Mouse (Mus musculus) bone marrow, adult 2 months (tissue): ENCODE results near the gene Sema4a.

Experiments used
- CTCF ChIP-seq: fragments of 200-500 bp; IDR thresholded peaks from 2 replicates; pipeline ENCODE4 v1.5.1; 2011; ENCODE audit warnings: low read length, control low read depth; ENCODE audit not compliant: control insufficient read depth, insufficient read depth
- POLR2A ChIP-seq: fragments of 200-500 bp; IDR thresholded peaks from 2 replicates; pipeline ENCODE4 v1.6.1; 2011; ENCODE audit warnings: low read depth, mild to moderate bottlenecking, control low read depth, low read length, borderline replicate concordance; ENCODE audit not compliant: control insufficient read depth

GRCm38 (mm10) chr3:88454762-88455587 is 6.0 kb downstream of the Sema4a start:
- TF ChIP-seq CTCF (no peak), POLR2A (no peak)
